Mouse (Mus musculus) kidney, postnatal 14 days (tissue): Measurements from ENCODE around the gene Fbxo22.
"Not testable (repeated sequence)": the region's sequence is repeated elsewhere in the genome, so short reads cannot be mapped to it uniquely, and the experiment has no call there.

Experiments used
- DNase-seq: peaks from one replicate; pipeline ENCODE4 v3.0.0; 2022; ENCODE audit warnings: mixed read lengths

Fbxo22 gene

DNA sequence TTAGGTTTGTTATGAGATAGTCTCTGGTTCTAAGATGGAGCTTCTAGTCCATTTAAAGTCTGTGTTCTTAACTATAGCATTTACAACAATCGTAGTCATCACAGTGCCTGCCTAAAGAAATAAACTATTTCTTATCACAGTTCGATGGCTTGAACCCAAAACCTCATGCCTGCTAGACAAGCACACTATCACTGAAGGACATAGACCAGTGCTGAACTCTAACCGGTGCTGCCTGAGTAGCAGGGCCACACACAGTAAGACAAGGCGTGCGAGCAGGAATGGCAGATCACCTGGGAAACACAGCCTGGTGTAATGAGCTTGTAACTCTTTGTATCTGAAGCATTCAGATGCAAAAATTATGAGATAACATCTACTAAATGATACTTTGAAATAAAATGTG is 32.1 kb downstream of the Fbxo22 start:
- DNase-seq, result no peak

DNA sequence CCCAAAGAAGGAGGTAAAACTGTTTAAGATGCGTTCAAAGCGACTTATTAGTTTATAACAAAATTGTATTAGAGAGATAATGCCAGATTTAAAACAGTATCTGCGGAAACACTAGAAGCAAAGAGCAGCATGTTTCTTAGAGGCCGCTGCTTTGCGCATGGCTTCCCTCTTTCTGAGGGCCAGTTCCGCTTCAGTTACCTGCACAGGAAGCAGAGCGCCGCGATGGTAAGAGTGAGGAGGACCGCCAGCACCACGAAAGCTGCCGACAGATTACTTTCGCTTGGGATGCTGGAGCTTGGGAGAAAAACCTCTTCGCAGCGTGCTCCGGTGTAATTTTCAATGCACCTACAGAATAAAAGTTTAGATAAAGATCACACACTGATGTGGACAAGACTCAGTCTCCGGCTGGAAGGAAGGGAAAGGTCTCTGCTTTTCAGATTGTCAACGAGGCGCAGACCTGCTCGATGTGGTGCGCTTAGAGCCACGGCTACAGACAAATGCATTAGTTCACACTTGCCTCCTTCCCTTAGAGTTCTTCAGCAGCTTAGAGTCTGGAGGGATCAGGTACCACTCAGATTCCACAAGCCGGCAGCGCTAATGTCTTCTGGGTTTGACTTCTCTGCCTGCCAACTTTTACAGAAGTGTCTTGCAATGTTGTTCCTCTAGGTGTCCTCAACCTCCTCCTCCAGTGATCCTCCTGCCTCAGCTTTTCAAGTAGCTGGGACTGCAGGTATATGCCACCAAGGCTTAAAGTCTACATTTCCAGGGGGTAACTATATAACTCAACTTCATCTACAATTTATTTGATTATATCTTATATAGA is 33.3 kb downstream of the Fbxo22 start:
- no peak for DNase-seq

DNA sequence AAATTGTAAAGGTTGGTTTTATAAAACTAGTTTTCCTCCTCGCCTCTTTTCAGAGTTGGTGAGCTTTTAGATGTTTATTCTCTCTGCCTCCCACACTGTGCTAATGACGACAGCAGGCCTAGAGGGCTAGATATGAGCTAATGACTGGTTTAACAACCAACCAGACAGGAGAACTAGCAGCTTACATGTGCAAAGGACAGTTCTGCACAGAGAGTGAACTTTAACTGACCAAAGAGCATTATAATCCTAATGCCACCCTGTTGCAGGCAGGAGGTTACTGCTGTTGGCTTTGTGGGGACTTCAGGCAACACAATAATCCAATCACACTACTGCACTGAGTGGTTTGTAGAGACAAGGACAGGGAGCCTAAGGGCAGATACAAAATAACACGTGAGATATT is 34.6 kb downstream of the Fbxo22 start:
- no peak for DNase-seq

GRCm38 (mm10) chr9:55244079-55244478 is 35.4 kb downstream of the Fbxo22 start:
- DNase-seq, result no peak

DNA sequence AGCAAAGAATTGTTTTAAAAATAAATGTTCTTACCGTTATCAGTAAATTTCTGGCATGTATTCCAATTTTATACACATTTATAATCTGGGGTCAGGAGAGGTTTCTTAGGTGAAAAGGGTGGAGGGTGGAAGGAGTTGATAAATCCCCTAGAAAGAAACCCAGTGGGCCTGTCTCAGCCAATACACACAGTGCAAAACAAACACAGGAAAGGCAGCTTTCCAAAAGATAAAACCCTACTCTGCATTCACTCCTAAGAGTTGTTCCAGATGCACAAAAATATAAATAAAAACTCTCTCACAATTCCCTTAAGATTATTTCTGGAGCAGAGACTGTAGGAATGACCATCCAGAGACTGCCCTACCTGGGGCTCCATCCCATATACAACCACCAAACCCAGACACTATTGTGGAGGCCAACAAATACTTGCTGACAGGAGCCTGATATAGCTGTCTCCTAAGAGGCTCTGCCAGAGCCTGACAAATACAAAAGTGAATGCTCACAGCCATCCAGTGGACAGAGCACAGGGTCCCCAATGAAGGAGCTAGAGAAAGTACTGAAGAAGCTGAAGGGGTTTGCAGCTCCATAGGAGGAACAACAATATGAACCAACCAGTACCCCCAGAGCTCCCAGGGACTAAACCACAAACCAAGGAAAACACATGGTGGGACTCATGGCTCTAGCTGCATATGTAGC is 36.5 kb downstream of the Fbxo22 start:
- DNase-seq, result not testable (repeated sequence)

- no peak for DNase-seq
Observed at GRCm38 (mm10) chr9:55246440-55246839, 37.7 kb downstream of the Fbxo22 start.

GRCm38 (mm10) chr9:55246918-55247317 is 38.2 kb downstream of the Fbxo22 start:
- DNase-seq, result no peak

GRCm38 (mm10) chr9:55248465-55248864 is 39.7 kb downstream of the Fbxo22 start:
- no peak for DNase-seq

DNA sequence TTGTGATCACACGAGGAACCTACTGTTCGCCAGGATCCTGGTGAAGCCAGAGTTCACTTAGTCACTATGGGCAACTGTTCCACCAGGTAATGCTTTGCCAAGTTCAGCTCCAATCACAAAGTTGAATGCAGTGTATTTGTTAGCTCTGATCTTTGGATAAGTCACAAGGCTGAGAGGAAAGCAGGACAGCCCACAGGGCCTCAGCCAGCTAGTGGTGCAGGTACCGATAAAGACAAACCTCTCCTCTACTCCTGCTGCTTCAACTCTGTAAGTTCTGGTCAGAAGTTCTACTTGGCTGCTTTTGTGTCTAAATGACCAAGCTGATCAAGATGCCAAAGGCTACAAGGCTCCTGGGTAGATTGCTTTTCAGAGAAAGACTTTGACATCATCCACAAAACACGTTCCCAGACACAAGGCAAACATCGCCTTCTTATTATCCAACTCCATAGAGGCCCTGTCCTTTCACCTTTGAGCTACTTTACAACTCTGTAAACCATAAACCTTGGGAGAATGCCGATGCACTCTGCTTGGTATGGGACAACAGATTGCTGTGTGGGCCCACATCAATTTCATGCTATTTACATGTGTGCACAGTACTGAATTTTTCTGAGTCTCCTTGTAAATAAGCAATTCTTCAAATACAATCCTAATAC is 42.0 kb downstream of the Fbxo22 start:
- peak; percentile 5 for DNase-seq

GRCm38 (mm10) chr9:55252097-55252496 is 43.4 kb downstream of the Fbxo22 start:
- DNase-seq, result peak; percentile 10

DNA sequence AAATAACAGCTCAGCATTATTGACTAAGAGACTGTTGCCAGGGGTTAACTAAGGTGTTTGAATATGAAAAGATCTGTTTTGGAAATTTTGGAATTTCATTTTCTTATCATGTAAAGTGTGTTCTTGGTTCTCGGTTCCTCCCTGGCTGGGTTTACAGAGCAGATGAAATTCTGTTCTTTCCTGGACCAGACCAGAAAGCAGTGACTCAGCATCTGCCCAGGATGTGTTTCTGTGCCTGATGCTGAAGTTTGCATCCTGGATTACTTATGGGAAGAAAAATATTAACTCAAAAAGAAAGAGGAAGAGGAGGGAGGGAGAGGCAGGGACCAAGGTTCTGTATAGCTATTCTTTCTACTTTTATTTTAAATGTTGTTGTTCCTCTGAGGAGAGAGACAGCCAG is 45.1 kb downstream of the Fbxo22 start:
- no peak for DNase-seq

DNA sequence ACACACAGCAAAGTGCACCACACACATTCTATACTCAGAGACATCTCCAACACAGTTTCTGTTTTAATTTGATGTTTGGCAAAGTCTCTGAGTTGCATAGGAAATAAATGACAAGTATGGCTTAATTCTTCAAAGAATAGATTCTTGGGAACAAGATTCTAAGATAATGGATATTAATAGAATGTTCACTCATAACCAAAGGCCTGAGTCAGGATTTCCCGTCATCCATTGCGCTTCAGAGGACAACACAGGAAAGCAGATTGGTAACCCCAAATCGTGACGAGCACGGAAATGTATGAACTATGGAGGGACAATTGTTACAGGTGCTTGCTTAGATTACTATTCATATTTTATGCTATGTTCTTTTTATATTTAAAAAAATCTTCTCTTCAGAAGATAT is 46.3 kb downstream of the Fbxo22 start:
- DNase-seq, result no peak

- DNase-seq, result no peak
Observed at GRCm38 (mm10) chr9:55255604-55256003, 46.9 kb downstream of the Fbxo22 start.

GRCm38 (mm10) chr9:55257105-55257504 is 48.4 kb downstream of the Fbxo22 start:
- no peak for DNase-seq

DNA sequence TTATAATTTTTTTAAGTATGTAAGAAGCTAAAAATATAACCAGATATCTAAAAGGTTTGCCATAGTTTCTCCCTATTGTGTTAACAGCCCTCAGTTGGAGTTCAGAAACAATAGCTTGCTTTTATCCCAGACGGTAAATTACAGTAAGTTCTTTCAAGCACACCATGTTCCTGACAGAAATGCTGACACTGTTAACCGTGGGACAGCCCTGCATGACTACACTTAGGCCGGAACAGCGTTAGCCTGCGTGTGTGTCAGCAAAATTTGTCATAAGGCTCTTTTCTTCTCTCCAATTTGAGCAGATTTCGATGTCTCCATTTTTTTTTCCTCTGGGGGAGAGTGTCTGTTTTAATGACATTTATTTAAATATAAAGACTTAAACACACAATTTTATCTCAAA is 51.0 kb downstream of the Fbxo22 start:
- DNase-seq, result no peak

DNA sequence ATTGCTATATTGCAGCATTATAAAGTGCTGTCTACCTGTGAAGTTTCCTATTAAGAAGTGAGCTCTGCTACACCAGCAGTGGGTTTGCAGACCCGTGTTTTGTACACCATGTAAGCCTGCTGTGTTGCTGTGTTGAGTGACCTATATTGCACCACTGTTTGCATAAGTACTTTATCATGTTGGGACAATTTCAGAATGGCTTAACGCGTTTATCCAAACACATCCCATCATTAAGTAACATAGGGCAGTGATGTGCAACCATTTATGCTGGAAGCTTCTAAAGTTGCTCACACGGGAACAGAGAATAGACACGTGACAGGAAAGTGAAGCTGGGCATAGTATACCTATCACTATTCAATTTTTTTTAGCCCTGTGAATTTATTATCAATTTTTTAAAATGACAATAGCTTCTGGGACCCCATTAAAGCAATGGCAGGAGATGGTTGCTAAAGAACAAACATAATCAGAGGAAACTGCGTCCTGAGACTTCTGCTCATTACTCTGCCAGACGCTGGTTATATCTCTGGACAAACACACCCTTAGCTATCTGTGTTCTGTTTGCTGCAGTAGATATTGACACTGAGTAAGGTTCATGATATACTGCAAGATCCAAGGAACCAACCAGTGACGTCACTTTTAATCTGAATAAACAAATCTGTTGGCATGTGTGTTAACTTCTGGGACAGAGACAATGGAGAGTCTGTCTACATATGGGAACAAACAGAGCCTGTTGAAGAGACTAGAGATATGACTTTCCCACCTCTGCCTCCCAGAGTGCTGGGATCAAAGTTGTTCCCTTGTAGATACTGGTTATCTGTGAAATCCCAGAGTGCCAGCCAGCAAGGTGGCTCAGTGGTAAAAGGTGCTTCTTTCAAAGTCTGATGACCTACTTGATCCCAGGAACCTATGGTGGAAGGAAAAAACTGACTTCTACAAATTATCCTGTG is 55.9 kb downstream of the Fbxo22 start:
- no peak for DNase-seq

DNA sequence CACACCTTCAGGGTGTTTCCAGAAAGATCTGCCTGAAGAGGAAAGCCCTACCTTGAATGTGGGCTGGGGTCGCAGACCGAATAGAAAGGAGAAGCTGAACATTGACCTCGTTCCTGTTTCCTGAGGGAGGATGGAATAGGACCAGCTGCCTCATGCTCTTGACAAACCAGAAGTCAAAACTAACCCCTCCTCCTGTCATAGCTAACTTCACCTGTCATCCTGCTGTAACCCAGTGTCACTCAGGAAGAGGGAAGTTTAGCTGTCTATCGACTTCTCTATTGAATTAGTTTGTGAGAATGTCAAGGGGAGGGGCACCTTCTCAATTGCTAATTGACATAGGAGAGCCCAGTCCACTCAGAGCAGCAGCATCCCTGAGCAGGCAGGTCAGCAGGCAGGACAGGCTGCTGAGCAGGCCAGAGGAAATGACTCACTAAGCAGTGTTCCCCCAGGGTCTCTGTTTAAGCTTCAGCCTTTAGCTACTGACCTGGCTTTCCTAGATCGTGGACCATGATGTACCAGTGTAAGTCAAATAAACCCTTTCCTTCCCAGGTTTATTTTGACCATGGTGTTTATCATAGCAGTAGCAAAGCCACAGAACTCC is 63.3 kb downstream of the Fbxo22 start:
- no peak for DNase-seq

DNA sequence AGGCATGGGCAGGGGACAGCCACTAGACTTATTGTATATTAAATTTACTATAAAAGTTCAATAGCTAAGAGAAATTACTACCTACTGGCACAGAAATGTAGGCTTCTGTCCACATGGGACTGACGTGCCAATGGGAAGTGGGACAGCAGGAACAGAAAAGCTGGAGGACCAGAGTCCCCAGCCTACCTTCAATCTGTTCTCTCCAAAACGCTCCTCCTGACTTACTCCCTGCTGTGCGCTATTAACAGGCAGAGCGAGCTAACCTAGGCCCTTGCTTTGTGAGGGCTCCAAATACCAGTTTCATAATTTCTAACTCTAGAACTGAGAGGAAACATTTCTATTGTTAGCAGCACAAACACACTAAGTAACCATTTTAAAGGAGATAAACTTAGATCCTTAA is 65.2 kb downstream of the Fbxo22 start:
- no peak for DNase-seq
